Mouse (Mus musculus): ENCODE data around the gene Ivns1abp.
A peak's percentile ranks its signal among the peaks of the same experiment; 100 is the strongest.
"Not testable (repeated sequence)": the region's sequence is repeated elsewhere in the genome, so short reads cannot be mapped to it uniquely, and the experiment has no call there.

Ivns1abp gene

DNA sequence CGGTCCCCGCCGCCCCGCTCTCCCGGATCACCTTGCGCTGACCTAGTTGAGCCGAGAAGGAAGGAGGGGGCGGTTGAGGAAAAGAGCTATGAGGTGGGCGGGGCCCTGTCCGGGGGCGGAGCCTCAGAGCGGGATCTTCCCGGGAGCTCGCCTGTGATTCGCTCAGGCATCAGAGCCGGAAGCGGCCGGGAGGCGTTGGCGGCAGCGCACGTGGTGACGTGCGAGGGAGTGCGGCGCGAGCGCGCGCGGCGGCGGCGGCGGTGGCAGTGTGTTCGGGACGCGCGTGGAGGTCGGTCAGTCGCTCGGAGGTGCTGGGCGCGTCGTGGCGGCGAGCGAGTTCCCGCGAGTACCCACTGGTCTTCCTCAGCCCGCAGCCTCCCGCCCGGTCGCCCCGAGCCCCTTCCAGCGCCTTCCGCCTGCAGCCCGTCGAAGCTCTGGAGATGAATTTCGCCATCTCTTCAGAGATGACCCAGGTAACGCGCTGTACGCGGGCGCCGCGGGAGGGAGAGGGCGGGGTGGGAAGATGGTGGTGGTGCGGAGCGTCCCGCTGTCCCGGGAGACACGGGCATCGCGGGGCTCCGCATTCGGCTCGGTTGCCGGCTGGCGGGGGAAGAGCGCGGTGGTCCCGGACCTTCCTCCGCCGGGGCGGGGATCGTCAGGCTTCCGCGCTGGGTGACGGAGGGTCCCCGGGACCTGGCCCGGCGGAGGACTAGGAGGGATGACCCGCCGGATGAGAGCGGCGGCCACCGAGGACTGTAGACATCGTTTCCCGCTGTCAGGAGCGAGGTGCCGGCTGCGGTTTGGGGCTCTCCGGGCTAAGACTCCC lies at the start of gene Ivns1abp:
Gene Ivns1abp (plus strand): TSS at position 195 of the 826 bp plus-strand sequence.
- DNase-seq: peak; percentile 99

GRCm38 (mm10) chr1:151295486-151295885 lies 48.8 kb upstream of the Ivns1abp start:
- no peak for DNase-seq

GRCm38 (mm10) chr1:151296621-151297020 lies 47.7 kb upstream of the Ivns1abp start:
- DNase-seq: no peak

DNA sequence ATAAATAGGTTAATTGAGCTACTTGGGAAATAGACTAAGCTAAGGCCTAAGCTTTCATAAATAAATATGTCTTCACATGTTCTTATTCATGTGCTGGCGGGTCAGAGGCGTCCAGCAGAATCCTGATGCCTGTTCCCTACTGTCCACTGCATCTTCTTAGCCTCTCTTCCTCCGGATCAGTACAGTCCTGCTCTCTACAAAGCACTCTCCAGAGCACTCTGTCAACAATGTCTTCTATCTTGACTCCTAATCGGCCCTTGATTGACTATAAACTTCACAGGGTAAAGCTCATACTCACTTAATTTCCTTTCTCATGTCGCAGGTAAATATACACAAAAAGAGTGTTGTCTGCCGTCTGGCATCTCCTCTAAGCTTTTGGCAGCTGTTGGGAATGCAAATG lies 47.3 kb upstream of the Ivns1abp start:
- no peak for DNase-seq

DNA sequence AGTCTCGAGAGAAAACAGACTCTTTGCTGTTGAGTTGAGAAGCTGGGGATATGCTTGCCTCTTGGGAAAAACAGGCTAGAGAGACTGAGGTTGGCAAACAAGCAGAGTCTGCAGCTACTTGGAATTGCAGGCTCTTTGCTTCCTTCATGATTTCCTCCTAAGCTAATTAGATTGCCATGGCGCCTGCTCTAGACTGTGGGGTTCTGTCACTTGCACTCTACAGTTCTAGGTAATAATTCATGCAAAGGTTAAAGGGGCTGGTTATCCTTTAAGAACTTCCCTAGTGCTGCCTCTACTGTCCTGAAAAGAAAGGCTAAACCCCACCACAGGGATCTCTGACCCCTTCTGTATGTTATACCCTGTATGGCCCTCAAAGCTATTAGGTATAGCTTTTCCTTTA lies 46.7 kb upstream of the Ivns1abp start:
- no peak for DNase-seq

- no peak for DNase-seq
Observed at GRCm38 (mm10) chr1:151301456-151301855, 42.8 kb upstream of the Ivns1abp start.

DNA sequence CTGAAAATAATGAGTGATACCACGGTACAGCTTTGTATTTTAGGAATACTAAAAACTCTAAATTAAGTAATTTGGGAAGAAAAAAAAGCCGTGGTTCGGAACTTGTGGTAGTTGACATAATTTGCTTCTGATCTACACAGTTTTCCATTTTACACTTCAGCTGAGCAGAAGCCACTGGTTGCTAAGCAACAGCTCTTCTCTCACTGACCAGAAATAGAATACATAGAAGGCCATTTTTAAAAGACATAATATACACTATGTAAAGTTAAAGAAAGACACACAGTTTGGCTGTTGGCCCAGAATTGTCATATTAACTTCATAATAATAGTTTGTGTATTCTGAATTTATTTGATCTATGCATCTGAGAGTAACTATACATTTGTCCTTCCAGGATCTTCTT lies 42.4 kb upstream of the Ivns1abp start:
- DNase-seq: no peak

- no peak for DNase-seq
Observed at GRCm38 (mm10) chr1:151303265-151303664, 41.0 kb upstream of the Ivns1abp start.

GRCm38 (mm10) chr1:151305001-151305400 lies 39.3 kb upstream of the Ivns1abp start:
- DNase-seq: not testable (repeated sequence)

- DNase-seq: no peak
Observed at GRCm38 (mm10) chr1:151307059-151307458, 37.2 kb upstream of the Ivns1abp start.

DNA sequence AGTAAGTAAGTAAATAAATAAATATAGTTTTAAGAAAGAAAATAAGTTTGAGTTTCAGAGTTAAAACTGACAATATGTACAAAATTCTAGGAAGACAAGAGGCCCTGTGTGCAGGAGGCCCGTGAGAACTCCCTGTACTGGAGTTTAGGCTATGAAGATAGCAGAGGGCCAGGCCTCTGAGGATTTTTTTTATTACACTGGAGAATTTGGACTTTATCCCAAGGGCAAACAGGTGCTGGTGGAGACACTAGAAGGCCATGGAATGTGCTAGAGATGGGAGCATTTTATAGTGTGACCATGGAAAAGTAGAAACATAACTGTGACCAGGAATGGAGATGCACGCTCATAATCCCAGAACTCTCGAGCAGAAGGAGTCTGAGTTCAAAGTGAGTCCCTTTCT lies 36.5 kb upstream of the Ivns1abp start:
- DNase-seq: peak; percentile 31 to 53

DNA sequence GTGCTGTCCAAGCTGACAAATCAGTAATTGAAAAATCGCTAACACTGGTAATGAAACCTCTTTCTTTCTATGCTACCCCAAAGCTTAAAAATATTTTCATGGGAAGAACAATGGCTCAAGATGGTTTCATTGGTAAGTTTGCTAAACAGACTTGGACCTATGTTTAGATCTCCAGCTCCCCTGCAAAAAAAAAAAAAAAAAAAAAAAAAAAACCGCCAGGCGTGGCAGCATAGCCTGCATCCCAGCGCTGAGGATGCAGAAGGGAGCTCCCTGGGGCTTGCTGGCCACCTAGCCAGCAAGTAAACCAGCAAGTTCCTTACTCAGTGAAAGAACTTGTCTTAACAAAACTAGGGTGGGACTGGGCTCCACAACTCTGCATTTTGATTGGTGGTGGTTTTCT lies 35.8 kb upstream of the Ivns1abp start:
- no peak for DNase-seq

DNA sequence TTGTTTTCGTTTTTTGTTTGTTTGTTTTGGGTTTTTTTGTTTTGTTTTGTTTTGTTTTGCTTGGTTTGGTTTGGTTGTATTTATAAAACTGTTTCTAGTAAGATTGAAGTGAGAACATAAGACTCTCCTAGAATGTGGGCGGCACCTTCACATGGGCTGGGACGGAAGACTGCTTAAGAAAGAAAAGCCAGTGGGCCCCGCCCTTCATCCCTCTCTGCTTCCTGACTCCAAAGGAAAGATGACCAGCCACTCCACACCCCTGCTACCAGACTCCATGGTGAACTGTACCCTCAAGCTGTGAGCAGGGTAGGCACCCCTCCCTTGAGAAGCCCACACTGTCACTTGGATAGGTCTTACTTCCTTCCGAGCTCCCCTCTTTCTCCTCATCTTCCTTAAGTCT lies 33.8 kb upstream of the Ivns1abp start:
- no peak for DNase-seq

DNA sequence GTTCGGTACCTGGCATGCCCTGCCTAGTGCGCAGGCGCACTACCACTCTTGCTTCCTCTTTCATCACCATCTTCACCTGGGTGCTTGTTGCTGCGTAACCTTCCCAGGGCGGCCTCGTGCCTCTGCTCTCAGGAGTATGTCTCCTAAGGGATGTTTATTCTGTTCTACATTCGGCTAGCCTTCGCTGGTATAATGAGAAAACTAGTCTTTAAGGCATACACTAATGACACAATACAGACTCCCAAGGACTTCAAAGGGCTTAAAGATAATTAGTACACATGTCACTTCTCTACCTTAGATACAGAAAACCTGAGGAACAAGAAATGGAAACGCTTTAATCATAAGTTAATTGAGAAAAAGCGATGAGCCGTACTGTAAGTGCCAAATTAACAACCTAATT lies 32.9 kb upstream of the Ivns1abp start:
- no peak for DNase-seq

DNA sequence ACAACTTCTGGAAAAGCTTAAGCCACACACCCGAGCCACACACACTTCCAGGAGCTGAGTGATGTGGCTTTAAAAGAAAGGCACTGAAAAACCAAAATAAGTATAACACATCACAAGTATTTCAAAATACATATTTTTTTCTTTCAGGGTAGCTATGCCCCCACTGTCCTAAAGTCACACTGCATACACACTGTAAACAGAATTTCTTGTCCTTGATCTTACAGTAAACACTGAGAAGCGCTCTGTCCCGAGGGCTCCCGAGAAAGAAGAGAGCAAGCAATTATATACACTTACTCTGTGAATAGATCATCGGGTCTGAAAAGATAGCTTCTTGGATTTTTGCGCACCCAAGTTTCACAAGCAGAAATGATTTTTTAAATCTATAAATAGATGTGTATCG lies 25.0 kb upstream of the Ivns1abp start:
- no peak for DNase-seq

DNA sequence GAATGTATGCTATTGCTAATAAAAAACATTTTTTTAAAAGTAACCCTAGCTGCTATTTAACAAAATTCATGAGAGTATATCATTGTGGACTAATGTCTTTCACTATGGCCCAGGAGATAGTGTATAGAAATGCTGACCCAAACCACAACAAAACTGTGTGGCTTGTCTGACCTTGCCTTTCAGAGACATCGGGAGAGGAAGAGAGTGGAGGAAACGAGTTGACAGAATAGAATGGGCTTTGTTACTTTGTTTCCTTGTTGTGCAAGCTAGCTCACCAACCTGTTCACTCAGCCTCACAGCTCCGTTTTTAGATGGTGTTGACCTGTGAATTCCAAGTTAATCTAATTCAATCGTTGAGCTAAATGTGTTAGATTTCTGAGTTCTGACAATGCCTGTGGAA lies 23.9 kb upstream of the Ivns1abp start:
- DNase-seq: no peak

GRCm38 (mm10) chr1:151325328-151325727 lies 18.9 kb upstream of the Ivns1abp start:
- no peak for DNase-seq

GRCm38 (mm10) chr1:151328341-151329097 lies 15.8 kb upstream of the Ivns1abp start:
- peak in 1 of 2 experiments; percentile 46 for DNase-seq

- DNase-seq: no peak
Observed at GRCm38 (mm10) chr1:151329601-151330000, 14.7 kb upstream of the Ivns1abp start.

GRCm38 (mm10) chr1:151332819-151333218 lies 11.5 kb upstream of the Ivns1abp start:
- DNase-seq: no peak

GRCm38 (mm10) chr1:151338234-151338633 lies 6.0 kb upstream of the Ivns1abp start:
- DNase-seq: no peak

DNA sequence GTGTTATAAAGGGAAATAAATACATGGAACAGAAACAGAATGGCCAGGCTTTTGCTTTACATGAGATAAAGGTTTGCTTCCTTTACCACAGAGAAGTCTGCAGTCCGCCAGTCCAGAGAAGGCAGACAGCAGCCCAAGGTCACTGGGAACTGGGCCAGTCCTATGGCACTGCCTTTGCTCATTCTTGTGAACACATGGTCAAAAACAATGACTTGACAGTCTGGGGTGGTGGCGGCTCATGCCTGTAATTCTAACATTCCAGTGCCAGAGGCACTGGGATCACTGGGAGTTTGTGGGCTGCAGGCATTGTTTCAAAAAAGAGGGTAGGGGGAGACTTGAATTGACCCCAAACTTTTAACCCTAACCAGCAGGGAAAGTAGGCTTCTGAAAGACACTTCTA lies 5.3 kb upstream of the Ivns1abp start:
- DNase-seq: peak; percentile 82 to 84

- peak in 1 of 2 experiments; percentile 73 for DNase-seq
Observed at GRCm38 (mm10) chr1:151341321-151342044, 2.8 kb upstream of the Ivns1abp start.
